8 mouse cellular contexts compared by ENCODE assay signal in the genomic region with DNA sequence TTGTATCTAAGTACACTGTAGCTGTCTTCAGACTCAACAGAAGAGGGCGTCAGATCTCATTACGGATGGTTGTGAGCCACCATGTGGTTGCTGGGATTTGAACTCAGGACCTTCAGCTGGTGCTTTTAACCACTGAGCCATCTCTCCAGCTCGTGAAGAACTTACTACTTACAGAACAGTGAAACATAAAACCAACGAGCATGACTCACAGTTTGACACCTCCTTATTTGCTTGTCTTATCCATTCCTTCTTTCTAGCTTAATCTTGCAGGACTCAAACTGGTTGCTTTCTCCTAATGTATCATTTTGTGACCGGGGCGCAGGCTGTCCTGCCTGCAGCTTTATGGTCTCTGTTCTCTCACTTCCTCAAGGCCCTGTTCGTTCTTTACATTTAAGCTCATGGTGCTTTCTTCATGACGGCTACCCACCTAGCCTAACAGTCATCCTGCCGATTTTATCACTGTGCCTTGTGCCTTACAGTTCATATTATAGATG. TPM values are rescaled to one million over a fixed set of nuclear protein-coding genes. Genes with fewer than 3 reads are reported as not detected.
DNase-seq lines count a peak whose midpoint lies in the region; ATAC-seq lines count a peak whose summit lies in the region.

No protein-coding gene starts in this region.

- no peak for ATAC-seq in limb, embryonic 11.5 days (ENCODE audit: insufficient number of reproducible peaks, low FRiP score, low TSS enrichment, low read depth)
- ATAC-seq in inflammation-experienced regulatory T-cells, adult 6 months: no peak

- no peak overlapping the region for H3K4me3 ChIP-seq in limb, embryonic 11.5 days (ENCODE audit: low read depth, low read length)

- 65% methylated on average over 9 of the region's 9 CpGs for WGBS in limb, embryonic 11.5 days

- no peaks in the 10 kb centered on the region for H3K36me3 ChIP-seq in limb, embryonic 11.5 days (ENCODE audit: control insufficient read depth, insufficient read depth, low read length)

- H3K4me2 ChIP-seq in limb, embryonic 11.5 days (ENCODE audit: low read depth, severe bottlenecking): peak overlapping the region; percentile 58; the same call in 1 of the 2 replicates

- no peak overlapping the region; the same call in 1 of the 2 replicates for H3K27ac ChIP-seq in limb, embryonic 11.5 days (replicated peaks; ENCODE audit: low read depth, low read length)

- H3K9ac ChIP-seq in limb, embryonic 11.5 days (ENCODE audit: low read length): no peak overlapping the region

- peak; percentile 61 for DNase-seq in heart, adult 11 months
- no peak for DNase-seq in heart, postnatal 10 days
- DNase-seq in thymus, postnatal 4 days: peak; percentile 24
- DNase-seq in thymus, postnatal 10 days (ENCODE audit: low spot score in 2 of 2): no peak
- no peak for DNase-seq in limb, embryonic 11.5 days (ENCODE audit: low spot score)
- DNase-seq in yolk sac, embryonic 10.5 days (ENCODE audit: low spot score): peak; percentile 9
- DNase-seq in gastrocnemius, postnatal 10 days: no peak

- no peaks in the 10 kb centered on the region for H3K9me3 ChIP-seq in limb, embryonic 11.5 days (ENCODE audit: control insufficient read depth, low read length)

- no peaks in the 10 kb centered on the region for H3K27me3 ChIP-seq in limb, embryonic 11.5 days (ENCODE audit: control insufficient read depth, insufficient read depth, low read length)

- intact Hi-C loops in heart, postnatal 10 days (cut with DNase I): no loop called here

- H3K4me1 ChIP-seq in limb, embryonic 11.5 days (ENCODE audit: control insufficient read depth, insufficient read depth, low read length): peaks cover 5% of the 10 kb centered on the region

RNA-seq across cellular contexts. Expression of gene Cdk19, which starts 8.1 kb away (rescaled TPM):
- total RNA-seq in heart, postnatal 10 days (2021): 10 to 100 TPM; 15.8 to 16.2 TPM
- polyA plus RNA-seq in limb, embryonic 11.5 days (2014; fragmentation: Nextera tagmentation; extraction: Ambion mirVana): 11.4 and 11.5 TPM in 2 replicates
- 1 to 10 TPM; 7.2 to 8.4 TPM for total RNA-seq in gastrocnemius, postnatal 10 days (2021)
- 10 to 100 TPM in 2 of 3 experiments, 1 to 10 TPM in 1; 8.7 to 15.9 (median 12.1) TPM for polyA plus RNA-seq in inflammation-experienced regulatory T-cells, adult 6 months (2017; shearing (Covaris generic))

RNA-seq across cellular contexts. Expression of gene Amd1, which starts 45.5 kb away (rescaled TPM):
- total RNA-seq in heart, postnatal 10 days (2021): 10 to 100 TPM; 41.9 to 64.2 TPM
- polyA plus RNA-seq in limb, embryonic 11.5 days (2014; fragmentation: Nextera tagmentation; extraction: Ambion mirVana): 109 and 110 TPM in 2 replicates
- 10 to 100 TPM; 16.7 to 21.3 TPM for total RNA-seq in gastrocnemius, postnatal 10 days (2021)
- polyA plus RNA-seq in inflammation-experienced regulatory T-cells, adult 6 months (2017; shearing (Covaris generic)): 10 to 100 TPM; 49.4 to 80.0 (median 63.0) TPM

Comparison
In these comparisons a context has a peak if more than half of its experiments do, and no peak if none do; other contexts are left out.
1. DNase-seq: peak in heart, adult 11 months (single experiment), thymus, postnatal 4 days (single experiment) and yolk sac, embryonic 10.5 days (single experiment); none in heart, postnatal 10 days (0 of 2), thymus, postnatal 10 days (0 of 2), limb, embryonic 11.5 days (single experiment) and gastrocnemius, postnatal 10 days (single experiment).